Mouse (Mus musculus) G1E (cell line): ENCODE results near the gene Cdk6. TPM values are rescaled to one million over a fixed set of nuclear protein-coding genes. Genes with fewer than 3 reads are reported as not detected.

Experiments
- ATAC-seq: 2 replicates; pipeline ENCODE4 v1.8.0; 2016; ENCODE audit warnings: mild to moderate bottlenecking; ENCODE audit not compliant: insufficient number of reproducible peaks, poor library complexity, low FRiP score, severe bottlenecking; ENCODE audit errors: extremely low read depth
- DNase-seq: peaks from one replicate; pipeline ENCODE4 v3.0.0; 2012; ENCODE audit warnings: low spot score
- H3K27me3 ChIP-seq: 2 replicates; pipeline ENCODE4 v1.6.1; 2012; ENCODE audit warnings: mild to moderate bottlenecking, low read length, inconsistent platforms; ENCODE audit not compliant: insufficient read depth
- H3K36me3 ChIP-seq: replicated peaks from 2 replicates; pipeline ENCODE3; 2012; ENCODE audit warnings: mild to moderate bottlenecking, inconsistent platforms
- H3K4me1 ChIP-seq: 2 replicates; pipeline ENCODE4 v1.6.1; 2012; ENCODE audit warnings: low read depth, low read length, inconsistent platforms, mixed read lengths; ENCODE audit not compliant: insufficient read depth
- H3K4me3 ChIP-seq: 2 replicates; pipeline ENCODE4 v1.5.1; 2012; ENCODE audit warnings: low read depth, mild to moderate bottlenecking, inconsistent platforms, low read length, moderate library complexity, mixed read lengths
- H3K9me3 ChIP-seq: replicated peaks from 2 replicates; pipeline ENCODE4 v1.6.1; 2012; ENCODE audit warnings: inconsistent platforms
- CTCF ChIP-seq: IDR thresholded peaks from 2 replicates; pipeline ENCODE4 v1.5.1; 2012; ENCODE audit warnings: low read depth, low read length, inconsistent platforms, mixed read lengths
- GATA1 ChIP-seq: IDR thresholded peaks from 2 replicates; pipeline ENCODE4 v1.6.1; 2012; ENCODE audit warnings: borderline replicate concordance, low read length, inconsistent platforms, mixed read lengths
- GATA2 ChIP-seq: IDR thresholded peaks from 2 replicates; pipeline ENCODE4 v1.6.1; 2012; ENCODE audit warnings: low read depth, low read length, inconsistent platforms, borderline replicate concordance
- POLR2AphosphoS5 ChIP-seq: IDR thresholded peaks from 2 replicates; pipeline ENCODE4 v1.6.1; 2012; ENCODE audit warnings: low read depth, low read length, inconsistent platforms; ENCODE audit not compliant: insufficient replicate concordance
- TAL1 ChIP-seq: conservative IDR thresholded peaks from 2 replicates; pipeline ENCODE4 v1.6.1; 2012; ENCODE audit warnings: low read depth, low read length, inconsistent platforms, mixed read lengths
- polyA plus RNA-seq: library from polyadenylated mRNA; stranded (reverse); fragments of >175 nt; gene quantifications from 2 replicates; pipeline ENCODE4 v1.2.3, GENCODE M21; 2012
- total RNA-seq, 2 experiments: library from RNA; stranded (forward) in 1 of 2; stranded (reverse) in 1 of 2; fragments of 200-1000 nt in 1 of 2; fragments of >200 nt in 1 of 2; fragmentation: Nextera tagmentation in 1 of 2; gene quantifications; 2 replicates each; pipeline ENCODE4 v1.2.3; 2014 to 2017

Gene Cdk6
- total and polyA plus RNA-seq, 3 experiments, result 75.2 to 142 (median 114) TPM

GRCm38 (mm10) chr5:3361252-3361651 is 20.0 kb downstream of the Cdk6 start:
- ATAC-seq, result no peak
- no peak for DNase-seq
- TF ChIP-seq CTCF (no peak), GATA1 (no peak), POLR2AphosphoS5 (no peak), GATA2 (no peak), TAL1 (no peak)
- no peak overlapping the region; the same call in 1 of the 2 replicates for H3K4me3 ChIP-seq
- peaks cover 82% of the 10 kb centered on the region for H3K36me3 ChIP-seq
- H3K4me1 ChIP-seq, result peaks cover 85% of the 10 kb centered on the region
- no peaks in the 10 kb centered on the region for H3K9me3 ChIP-seq
- H3K27me3 ChIP-seq, result no peaks in the 10 kb centered on the region

DNA sequence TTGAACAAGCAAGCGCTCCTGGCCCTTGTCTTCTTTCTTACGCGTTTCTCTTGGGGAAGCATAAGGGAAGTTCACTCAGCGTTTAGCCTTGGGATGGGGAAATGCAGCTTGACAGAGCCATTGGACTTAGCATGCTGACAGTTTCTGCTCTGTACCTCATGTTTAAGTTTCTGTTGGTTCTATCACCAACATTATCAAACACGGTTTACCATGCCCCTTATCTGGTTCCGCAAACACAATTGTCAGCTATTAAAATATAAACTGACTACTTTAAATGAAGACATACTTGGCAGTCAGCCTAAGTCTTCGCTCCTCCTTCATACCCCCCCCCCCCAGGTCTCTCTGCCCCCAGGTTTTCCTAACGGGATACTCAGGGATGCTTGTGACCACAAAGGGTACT is 20.8 kb downstream of the Cdk6 start:
- H3K27me3 ChIP-seq, result no peaks in the 10 kb centered on the region
- TF ChIP-seq POLR2AphosphoS5 (no peak), CTCF (no peak), TAL1 (no peak), GATA1 (no peak), GATA2 (no peak)
- ATAC-seq (peak; percentile 63), DNase-seq (no peak)
- H3K9me3 ChIP-seq, result no peaks in the 10 kb centered on the region
- peaks cover 84% of the 10 kb centered on the region for H3K4me1 ChIP-seq
- peaks cover 82% of the 10 kb centered on the region for H3K36me3 ChIP-seq
- H3K4me3 ChIP-seq, result no peak overlapping the region; the same call in 1 of the 2 replicates

GRCm38 (mm10) chr5:3363036-3363983 is 22.0 kb downstream of the Cdk6 start:
- Histone ChIP-seq H3K4me1 (peaks cover 81% of the 10 kb centered on the region), H3K27me3 (no peaks in the 10 kb centered on the region), H3K4me3 (no peak overlapping the region), H3K36me3 (peaks cover 80% of the 10 kb centered on the region), H3K9me3 (no peaks in the 10 kb centered on the region)
- TF ChIP-seq TAL1 (no peak), POLR2AphosphoS5 (no peak), CTCF (no peak)
- no peak for DNase-seq
- no peak for ATAC-seq

DNA sequence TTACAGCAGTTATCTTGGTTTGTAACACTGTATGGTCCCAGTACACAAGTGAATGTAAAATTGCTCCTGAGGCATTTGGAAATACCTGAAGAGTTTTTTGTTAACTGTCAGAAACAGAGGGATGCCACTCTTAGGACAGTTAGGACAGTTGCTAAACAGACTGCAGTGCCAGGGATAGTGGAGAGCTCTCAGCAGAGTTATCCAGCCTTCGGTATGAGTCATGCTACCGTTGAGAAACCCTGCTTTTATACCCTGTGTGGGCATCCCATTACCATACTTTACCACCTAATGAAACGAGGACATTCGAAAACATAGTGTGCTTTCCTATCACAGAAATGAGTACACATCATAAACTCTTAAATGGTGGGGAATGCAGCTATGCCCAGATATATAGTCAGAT is 25.8 kb downstream of the Cdk6 start:
- no peaks in the 10 kb centered on the region for H3K9me3 ChIP-seq
- TF ChIP-seq CTCF, result no peak
- TF ChIP-seq TAL1, result no peak
- no peak for TF ChIP-seq GATA2
- TF ChIP-seq POLR2AphosphoS5, result no peak
- no peak for TF ChIP-seq GATA1
- H3K27me3 ChIP-seq, result no peaks in the 10 kb centered on the region
- H3K4me1 ChIP-seq, result peaks cover 67% of the 10 kb centered on the region
- ATAC-seq, result no peak
- DNase-seq, result no peak
- peaks cover 75% of the 10 kb centered on the region for H3K36me3 ChIP-seq
- H3K4me3 ChIP-seq, result no peak overlapping the region

DNA sequence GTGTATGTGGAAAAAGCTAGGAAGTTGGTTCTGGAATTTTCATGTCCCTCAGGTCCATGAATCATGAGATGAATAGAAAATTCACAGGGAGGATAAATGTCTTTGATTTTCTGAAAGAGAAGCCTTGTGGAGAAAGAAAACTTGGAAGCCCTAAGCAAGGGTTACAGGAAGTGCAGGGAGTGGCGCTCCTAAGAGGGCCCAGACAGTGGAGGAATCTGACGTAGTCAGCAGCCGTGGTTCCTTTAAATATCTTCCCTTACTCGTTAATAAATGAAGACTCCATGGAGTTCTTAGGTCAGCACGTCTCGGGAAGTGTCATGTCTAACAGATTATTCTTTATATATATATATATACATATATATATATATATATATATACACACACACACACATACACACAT is 28.0 kb downstream of the Cdk6 start:
- TF ChIP-seq GATA2 (no peak), GATA1 (no peak)
- ATAC-seq (peak; percentile 68), DNase-seq (no peak)
- Histone ChIP-seq H3K4me1 (peaks cover 60% of the 10 kb centered on the region), H3K4me3 (no peak overlapping the region), H3K27me3 (no peaks in the 10 kb centered on the region), H3K36me3 (peaks cover 73% of the 10 kb centered on the region), H3K9me3 (no peaks in the 10 kb centered on the region)

- Histone ChIP-seq H3K9me3 (no peaks in the 10 kb centered on the region), H3K36me3 (peaks cover 73% of the 10 kb centered on the region), H3K4me3 (no peak overlapping the region), H3K4me1 (peaks cover 63% of the 10 kb centered on the region), H3K27me3 (no peaks in the 10 kb centered on the region)
- no peak for ATAC-seq
- TF ChIP-seq POLR2AphosphoS5 (no peak), CTCF (no peak), GATA2 (no peak), TAL1 (no peak), GATA1 (no peak)
- no peak for DNase-seq
These were observed 29.9 kb downstream of the Cdk6 start for GRCm38 (mm10) chr5:3371212-3371611.
